Mouse (Mus musculus) midbrain, embryonic 16.5 days (tissue): ENCODE measurements around the gene Ivl. TPM values are rescaled to one million over a fixed set of nuclear protein-coding genes. Genes with fewer than 3 reads are reported as not detected.

ENCODE experiments used
- ATAC-seq: fragments of 200-750 bp; cut with Nextera tagmentation; 2 replicates; pipeline ENCODE4 v1.8.0; 2017; ENCODE audit warnings: moderate TSS enrichment
- H3K27ac ChIP-seq: fragments of 300-500 bp; sonication (generic); 2 replicates; pipeline ENCODE4 v1.5.1; 2014; ENCODE audit warnings: mild to moderate bottlenecking, low read length, mixed read lengths
- H3K27me3 ChIP-seq: fragments of 300-500 bp; sonication (generic); 2 replicates; pipeline ENCODE4 v1.6.1; 2014; ENCODE audit warnings: low read depth, low read length, mixed read lengths; ENCODE audit not compliant: control insufficient read depth, insufficient read depth
- H3K36me3 ChIP-seq: fragments of 300-500 bp; sonication (generic); 2 replicates; pipeline ENCODE4 v1.6.1; 2014; ENCODE audit warnings: mild to moderate bottlenecking, low read length, moderate library complexity, mixed read lengths; ENCODE audit not compliant: control insufficient read depth, insufficient read depth
- H3K4me1 ChIP-seq: fragments of 300-500 bp; sonication (generic); 2 replicates; pipeline ENCODE4 v1.6.1; 2014; ENCODE audit warnings: mild to moderate bottlenecking, low read length, mixed read lengths; ENCODE audit not compliant: control insufficient read depth, insufficient read depth
- H3K4me2 ChIP-seq: fragments of 300-500 bp; sonication (generic); 2 replicates; pipeline ENCODE4 v1.6.1; 2014; ENCODE audit warnings: mild to moderate bottlenecking, low read length, mixed read lengths
- H3K4me3 ChIP-seq: fragments of 300-500 bp; sonication (generic); 2 replicates; pipeline ENCODE4 v1.5.1; 2014; ENCODE audit warnings: low read depth, mild to moderate bottlenecking, low read length, moderate library complexity, mixed read lengths
- H3K9ac ChIP-seq: fragments of 300-500 bp; sonication (generic); 2 replicates; pipeline ENCODE4 v1.6.1; 2014; ENCODE audit warnings: low read depth, low read length, mixed read lengths
- H3K9me3 ChIP-seq: fragments of 300-500 bp; sonication (generic); replicated peaks from 2 replicates; pipeline ENCODE4 v1.6.1; 2014; ENCODE audit warnings: mild to moderate bottlenecking, low read length, mixed read lengths; ENCODE audit not compliant: control insufficient read depth, poor library complexity, severe bottlenecking
- WGBS: fragments of 180-500 bp; shearing (Covaris S2); extraction: QIAGEN DNeasy Blood & Tissue Kit; methylation state at CpG from one replicate; pipeline ENCODE4 v1.1.7; 2014; 5-methylcytosine and 5-hydroxymethylcytosine counted together
- polyA plus RNA-seq: library from polyadenylated mRNA; unstranded; fragments of >200 nt; fragmentation: Nextera tagmentation; extraction: Ambion mirVana; gene quantifications from 2 replicates; pipeline ENCODE4 v1.2.1, GENCODE M21; 2015

Gene Ivl
- polyA plus RNA-seq, 1 experiment from 2014 or later, result not detected

DNA sequence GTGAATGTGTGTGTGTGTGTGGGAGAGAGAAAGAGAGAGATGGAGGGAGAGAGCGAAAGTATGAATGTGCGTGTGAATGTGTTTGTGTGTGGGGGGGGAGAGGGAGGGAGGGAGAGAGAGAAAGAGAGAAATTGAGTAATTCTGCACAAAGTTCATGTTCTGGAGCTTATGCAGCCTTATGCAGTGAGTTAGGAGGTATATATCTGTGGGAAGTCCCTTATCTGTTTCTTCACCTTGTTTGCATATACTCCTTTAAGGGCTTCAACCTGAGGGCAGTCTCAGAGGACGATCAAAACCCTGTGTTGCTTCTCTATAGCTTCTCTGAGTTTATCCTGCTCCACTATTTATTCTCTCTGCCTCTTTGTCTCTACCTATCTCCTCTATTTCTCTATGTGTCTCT is 13.7 kb upstream of the Ivl start:
- Histone ChIP-seq H3K36me3 (no peaks in the 10 kb centered on the region), H3K27ac (no peak overlapping the region)
- 88% methylated on average over 3 of the region's 3 CpGs for WGBS

DNA sequence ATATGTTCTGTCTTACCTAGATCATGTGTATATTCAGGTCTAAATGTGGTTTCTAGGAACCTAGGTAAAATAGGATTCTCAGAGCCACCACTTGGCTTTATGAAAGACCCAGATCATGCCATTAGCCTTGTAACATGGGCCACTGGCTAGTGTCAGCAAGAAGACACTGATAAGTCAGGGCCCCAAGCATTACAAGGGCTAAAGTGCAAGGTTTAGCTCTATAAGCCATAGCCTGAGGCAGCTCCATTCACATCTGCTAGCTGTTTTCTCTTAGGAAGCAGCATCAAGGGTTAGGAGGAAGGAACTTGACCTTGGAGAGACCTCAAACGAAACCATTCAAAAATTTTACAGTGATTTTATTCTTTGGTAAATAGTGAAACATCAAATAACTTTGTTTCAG is 11.5 kb upstream of the Ivl start:
- WGBS, result 80% methylated on average over 1 of the region's 1 CpGs
- no peak overlapping the region for H3K9ac ChIP-seq
- no peak for ATAC-seq

More for the DNA sequence above, 13.7 kb upstream of the Ivl start:
- no peaks in the 10 kb centered on the region for H3K27me3 ChIP-seq
- H3K4me3 ChIP-seq, result no peak overlapping the region
- H3K9me3 ChIP-seq, result no peaks in the 10 kb centered on the region
- ATAC-seq, result no peak
- no peak overlapping the region for H3K9ac ChIP-seq
- H3K4me1 ChIP-seq, result no peaks in the 10 kb centered on the region
- H3K4me2 ChIP-seq, result no peak overlapping the region

DNA sequence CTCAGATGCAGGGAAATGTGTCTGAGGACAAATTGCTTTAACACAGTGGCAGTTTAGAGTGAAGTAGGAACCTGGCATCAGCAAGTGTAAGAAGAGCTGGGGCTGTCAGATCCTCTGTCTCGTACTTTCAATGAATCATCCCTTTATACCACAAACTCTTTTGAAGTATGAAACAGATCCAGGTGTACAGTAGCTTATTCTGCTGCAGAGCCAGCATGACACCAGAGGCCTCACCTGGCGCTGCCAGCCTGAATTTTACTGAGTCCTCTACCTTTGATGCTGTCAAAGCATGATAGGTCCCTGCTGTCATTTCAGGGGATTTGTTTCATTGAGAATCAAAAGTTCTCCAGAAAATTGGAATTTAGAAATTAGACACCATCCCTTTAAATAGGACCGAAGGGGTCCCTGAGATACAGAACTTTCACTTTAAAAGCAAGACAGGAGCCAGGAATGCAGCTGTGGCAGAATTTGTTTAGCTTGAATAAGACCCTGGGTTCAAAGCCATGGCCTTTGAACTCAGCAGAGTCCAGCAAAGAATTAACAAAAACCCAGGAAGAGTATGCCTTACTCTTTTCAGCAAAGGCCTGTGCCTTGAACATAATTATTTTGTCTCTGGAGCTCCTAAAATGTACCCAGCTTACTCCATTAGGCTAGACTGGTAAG is 9.8 kb upstream of the Ivl start:
- WGBS, result 39% methylated on average over 3 of the region's 3 CpGs
- peak; percentile 81 for ATAC-seq
- no peaks in the 10 kb centered on the region for H3K36me3 ChIP-seq

More for the DNA sequence above, 11.5 kb upstream of the Ivl start:
- no peaks in the 10 kb centered on the region for H3K36me3 ChIP-seq
- no peaks in the 10 kb centered on the region for H3K27me3 ChIP-seq
- H3K9me3 ChIP-seq, result no peaks in the 10 kb centered on the region
- no peak overlapping the region for H3K4me2 ChIP-seq
- no peak overlapping the region for H3K27ac ChIP-seq
- no peaks in the 10 kb centered on the region for H3K4me1 ChIP-seq
- H3K4me3 ChIP-seq, result no peak overlapping the region

DNA sequence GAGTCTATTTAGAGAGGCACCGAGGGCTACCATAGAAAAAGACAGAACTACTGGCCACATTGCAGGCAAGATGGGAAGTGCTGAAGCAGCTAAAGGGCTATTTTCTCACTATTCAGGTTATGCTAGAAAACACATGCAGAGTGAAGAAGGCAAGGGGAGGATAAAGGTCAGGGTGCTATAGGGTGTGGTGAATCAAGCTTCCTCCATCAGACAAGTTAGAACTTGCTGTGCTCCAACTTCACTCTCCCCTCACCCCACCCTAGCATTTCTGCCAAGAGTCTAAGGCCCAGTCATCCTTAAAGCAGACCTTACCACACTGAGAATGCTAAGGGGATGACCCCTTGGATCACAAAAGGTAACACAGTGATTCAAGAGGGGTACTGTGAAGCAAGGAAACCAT is 6.0 kb upstream of the Ivl start:
- WGBS, result 62% methylated on average over 1 of the region's 1 CpGs
- no peak for ATAC-seq
- Histone ChIP-seq H3K27ac (no peak overlapping the region), H3K4me3 (no peak overlapping the region), H3K36me3 (no peaks in the 10 kb centered on the region), H3K9ac (no peak overlapping the region), H3K9me3 (no peaks in the 10 kb centered on the region), H3K4me1 (no peaks in the 10 kb centered on the region), H3K4me2 (no peak overlapping the region), H3K27me3 (no peaks in the 10 kb centered on the region)

More for the DNA sequence above, 9.8 kb upstream of the Ivl start:
- Histone ChIP-seq H3K4me3 (no peak overlapping the region), H3K9ac (no peak overlapping the region), H3K4me1 (no peaks in the 10 kb centered on the region), H3K27ac (no peak overlapping the region), H3K27me3 (no peaks in the 10 kb centered on the region), H3K4me2 (no peak overlapping the region), H3K9me3 (no peaks in the 10 kb centered on the region)

DNA sequence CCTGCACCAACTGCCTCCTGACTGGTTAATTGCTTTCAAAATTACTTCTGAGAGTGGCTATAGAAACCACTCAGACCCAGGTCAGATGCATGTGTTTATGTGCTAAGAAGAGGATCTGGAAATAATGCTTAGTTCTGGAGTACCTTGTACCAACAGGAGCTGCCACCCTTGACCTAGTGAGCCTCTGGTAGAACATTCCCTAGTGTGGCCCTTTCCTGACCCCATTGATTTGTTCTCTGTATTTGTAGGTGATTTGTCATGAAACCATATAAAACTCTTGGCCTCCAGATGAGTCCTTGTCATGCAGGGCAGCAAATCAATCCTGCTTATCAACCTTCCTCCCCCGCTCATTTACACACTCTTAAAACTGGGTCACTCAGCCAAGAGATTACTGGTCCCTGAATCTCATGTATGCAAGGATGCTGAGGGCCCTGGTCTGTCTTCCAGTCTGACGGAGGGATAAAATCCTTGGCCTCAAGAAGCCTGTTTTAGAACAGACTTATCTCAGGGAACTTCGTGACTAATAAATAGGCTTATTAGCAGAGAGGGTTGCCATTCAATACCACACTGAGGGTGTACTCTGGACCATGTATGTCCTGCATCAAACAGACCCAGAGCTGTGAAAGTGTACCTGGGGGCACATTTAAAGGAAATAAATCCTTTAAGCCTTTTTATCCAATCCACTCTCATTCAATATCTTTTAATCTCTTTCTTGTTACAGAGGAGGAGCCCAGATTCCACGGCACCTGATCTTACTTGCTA is 5.3 kb upstream of the Ivl start:
- Histone ChIP-seq H3K4me2 (no peak overlapping the region), H3K4me1 (no peaks in the 10 kb centered on the region), H3K36me3 (no peaks in the 10 kb centered on the region), H3K4me3 (no peak overlapping the region), H3K27me3 (no peaks in the 10 kb centered on the region), H3K27ac (no peak overlapping the region), H3K9ac (no peak overlapping the region), H3K9me3 (no peaks in the 10 kb centered on the region)
- 54% methylated on average over 4 of the region's 4 CpGs for WGBS
- no peak for ATAC-seq

DNA sequence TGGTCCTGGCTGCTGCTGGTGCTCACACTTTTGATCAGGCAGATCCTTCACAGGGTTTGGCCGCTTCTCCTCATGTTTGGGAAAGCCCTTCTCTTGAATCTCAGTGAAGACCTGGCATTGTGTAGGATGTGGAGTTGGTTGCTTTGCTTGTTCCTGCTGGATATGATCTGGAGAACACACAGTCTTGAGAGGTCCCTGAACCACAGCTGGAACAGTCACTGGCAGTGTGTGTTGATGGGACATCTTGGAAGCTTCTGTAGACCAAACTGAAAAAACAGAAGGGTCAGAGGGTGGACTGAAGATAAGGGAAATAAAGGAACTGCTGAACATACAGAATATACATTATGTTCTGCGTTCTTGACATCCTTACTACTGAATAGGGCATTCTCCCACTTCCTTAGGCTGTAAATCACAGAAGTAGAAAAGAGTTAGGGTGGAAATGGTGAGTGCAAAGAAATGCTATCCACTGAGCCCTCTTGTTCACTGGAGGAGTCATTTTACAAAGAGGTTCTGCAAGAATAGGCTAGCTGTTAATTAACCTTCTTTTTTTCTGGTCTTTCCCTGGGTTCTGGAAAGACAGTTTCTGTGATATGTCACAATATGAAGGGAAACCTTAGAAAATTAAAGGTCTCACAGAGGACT is 900 bp downstream of the Ivl start:
- 66% methylated on average over 2 of the region's 2 CpGs for WGBS
- Histone ChIP-seq H3K27me3 (no peaks in the 10 kb centered on the region), H3K9me3 (no peaks in the 10 kb centered on the region), H3K36me3 (no peaks in the 10 kb centered on the region), H3K4me2 (no peak overlapping the region), H3K27ac (no peak overlapping the region), H3K4me1 (no peaks in the 10 kb centered on the region), H3K4me3 (no peak overlapping the region), H3K9ac (no peak overlapping the region)
- ATAC-seq, result no peak

DNA sequence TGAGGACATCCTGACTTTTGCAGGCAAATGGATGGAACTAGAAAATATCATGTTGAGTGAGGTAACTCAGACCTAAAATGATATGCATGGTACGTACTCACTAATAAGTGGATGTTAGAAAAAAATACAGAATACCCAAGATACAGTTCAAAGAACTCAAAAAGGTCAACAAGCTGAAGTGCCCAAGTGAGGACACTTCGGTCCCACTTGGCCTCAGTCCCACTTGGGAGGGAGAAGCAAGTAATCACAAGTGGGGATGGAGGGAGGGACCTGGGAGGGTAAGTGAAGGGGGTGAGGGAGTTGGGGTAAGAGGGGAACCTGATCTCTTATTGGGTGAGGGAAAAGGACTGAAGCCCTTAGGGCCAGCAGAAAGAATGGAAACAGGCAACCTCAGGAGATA is 4.8 kb downstream of the Ivl start:
- Histone ChIP-seq H3K4me1 (no peaks in the 10 kb centered on the region), H3K27me3 (no peaks in the 10 kb centered on the region), H3K4me3 (no peak overlapping the region), H3K27ac (no peak overlapping the region), H3K4me2 (no peak overlapping the region), H3K36me3 (no peaks in the 10 kb centered on the region), H3K9ac (no peak overlapping the region), H3K9me3 (no peaks in the 10 kb centered on the region)
- WGBS, result 95% methylated on average over 2 of the region's 2 CpGs
- no peak for ATAC-seq

DNA sequence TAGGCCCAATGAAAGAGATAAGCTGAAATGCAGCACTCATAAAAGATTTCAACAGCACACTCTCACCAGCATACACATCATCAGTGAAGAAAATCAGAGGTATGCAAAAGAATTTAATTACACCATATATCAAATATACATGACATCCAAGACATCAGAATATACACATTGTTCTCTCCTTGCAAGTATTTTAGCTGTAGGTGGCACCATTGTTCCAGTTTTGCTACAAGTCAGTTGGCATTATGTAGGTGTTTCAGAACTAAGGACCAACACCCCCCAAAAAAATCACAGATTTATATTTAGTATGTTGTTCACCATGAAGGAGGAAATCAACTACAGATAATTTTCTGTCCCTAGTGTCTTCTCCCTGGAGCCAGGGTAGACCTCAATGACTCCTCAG is 8.1 kb downstream of the Ivl start:
- H3K4me2 ChIP-seq, result no peak overlapping the region
- H3K27ac ChIP-seq, result no peak overlapping the region
- H3K4me3 ChIP-seq, result no peak overlapping the region
- no peak overlapping the region for H3K9ac ChIP-seq
- no peaks in the 10 kb centered on the region for H3K36me3 ChIP-seq
- H3K27me3 ChIP-seq, result no peaks in the 10 kb centered on the region
- no peaks in the 10 kb centered on the region for H3K9me3 ChIP-seq
- ATAC-seq, result no peak
- no peaks in the 10 kb centered on the region for H3K4me1 ChIP-seq

DNA sequence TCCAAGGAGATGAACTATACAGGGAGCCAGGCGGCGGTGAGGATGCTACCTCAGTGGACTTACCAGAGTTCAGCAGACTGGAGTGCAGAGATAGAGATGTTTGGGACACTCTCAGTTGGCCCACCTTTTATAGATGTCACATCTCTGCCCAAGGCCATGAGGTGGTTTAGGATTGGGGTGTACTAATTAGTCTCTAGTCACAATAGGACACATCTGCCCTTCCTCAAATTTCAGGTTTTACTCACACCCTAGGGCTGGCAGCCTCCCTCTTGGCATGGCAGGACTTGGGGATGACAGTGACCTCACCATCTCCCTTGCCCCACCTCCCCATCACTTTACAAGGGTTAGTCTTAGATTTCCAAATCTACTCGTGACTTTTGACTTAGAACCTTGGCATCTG is 39.1 kb downstream of the Ivl start, which contains the start of gene 2310046K23Rik:
2310046K23Rik (minus strand) TSS at position 101 of the 400 bp plus-strand sequence.
- Histone ChIP-seq H3K9ac (no peak within 1 kb of the TSS), H3K27me3 (no peaks in the 10 kb centered on the region)
- no peak for ATAC-seq

More for the DNA sequence above, 39.1 kb downstream of the Ivl start, which contains the start of gene 2310046K23Rik:
- no peak within 1 kb of the TSS for H3K4me2 ChIP-seq
- H3K9me3 ChIP-seq, result no peaks in the 10 kb centered on the region
- 95% methylated on average over 3 of the region's 3 CpGs for WGBS
- no peaks in the 10 kb centered on the region for H3K4me1 ChIP-seq
- no peaks in the 10 kb centered on the region for H3K36me3 ChIP-seq
- H3K4me3 ChIP-seq, result no peak within 1 kb of the TSS
- H3K27ac ChIP-seq, result no peak within 1 kb of the TSS
